Mouse (Mus musculus): ENCODE data around the gene Tarbp2. TPM values are rescaled to one million over a fixed set of nuclear protein-coding genes. Genes with fewer than 3 reads are reported as not detected.

Gene Tarbp2
- polyA plus RNA-seq, 1 experiment: 71.1 TPM

DNA sequence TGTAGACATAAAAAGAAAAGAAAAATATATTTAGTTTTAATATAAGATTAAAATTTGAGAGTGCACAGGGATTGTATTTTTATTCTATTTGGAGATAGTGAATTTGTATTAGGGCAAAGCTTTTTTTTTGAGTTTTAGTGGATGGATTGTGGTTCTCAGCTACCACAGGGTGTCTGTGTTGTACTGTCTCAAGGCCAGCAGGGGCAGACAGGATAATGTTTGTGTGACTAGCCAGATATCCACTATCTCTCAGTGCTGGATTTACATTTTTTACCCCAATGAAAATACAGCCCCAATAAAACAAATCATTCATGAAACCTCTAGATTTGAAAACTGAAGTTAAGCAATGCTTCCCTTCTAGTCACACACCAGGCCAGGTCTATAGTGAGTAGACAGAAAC lies 39.6 kb downstream of the Tarbp2 start:
- peaks cover 40% of the 10 kb centered on the region for H3K36me3 ChIP-seq (ENCODE audit: control insufficient read depth, insufficient read depth, low read length)
- no peaks in the 10 kb centered on the region for H3K27me3 ChIP-seq (ENCODE audit: control insufficient read depth, insufficient read depth, low read length)
- no peak overlapping the region for H3K27ac ChIP-seq (ENCODE audit: insufficient read depth, low read depth, low read length)
- H3K4me3 ChIP-seq (ENCODE audit: low read depth, low read length): no peak overlapping the region
- H3K4me1 ChIP-seq (ENCODE audit: control insufficient read depth, insufficient read depth, insufficient read length, low read length): peaks cover 1% of the 10 kb centered on the region; the same call in 1 of the 2 replicates
- no peak for TF ChIP-seq POLR2A (IDR thresholded peaks at IDR 0.05; ENCODE audit: low read depth, low read length)
- TF ChIP-seq CTCF (IDR thresholded peaks at IDR 0.05; ENCODE audit: extremely low read depth, insufficient read length, insufficient replicate concordance, low read depth, low read length): no peak

DNA sequence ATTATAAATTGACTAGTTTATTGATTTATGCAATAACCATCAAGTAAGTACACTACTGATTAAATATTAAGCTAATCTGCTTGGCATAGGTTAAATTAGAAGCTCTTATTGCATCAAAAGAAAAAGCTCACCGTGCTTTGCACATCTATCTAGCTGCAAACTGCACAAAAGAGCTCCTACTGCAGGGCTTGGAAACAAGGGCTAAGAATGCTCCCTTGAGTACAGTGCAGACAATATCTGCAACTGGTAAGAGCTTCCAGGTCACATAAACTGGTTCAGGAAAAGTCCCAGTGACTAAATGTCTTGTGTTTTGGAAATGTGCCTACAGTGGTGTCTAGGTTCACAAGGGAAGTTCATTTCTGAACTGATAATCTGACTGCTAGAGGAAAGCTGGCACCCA lies 44.5 kb downstream of the Tarbp2 start:
- no peak overlapping the region for H3K4me3 ChIP-seq (ENCODE audit: low read depth, low read length)
- 27% methylated on average over 1 of the region's 1 CpGs for WGBS
- peaks cover 2% of the 10 kb centered on the region; the same call in 1 of the 2 replicates for H3K4me1 ChIP-seq (ENCODE audit: control insufficient read depth, insufficient read depth, insufficient read length, low read length)
- no peak overlapping the region for H3K27ac ChIP-seq (ENCODE audit: insufficient read depth, low read depth, low read length)
- peaks cover 10% of the 10 kb centered on the region for H3K36me3 ChIP-seq (ENCODE audit: control insufficient read depth, insufficient read depth, low read length)
- TF ChIP-seq CTCF (IDR thresholded peaks at IDR 0.05; ENCODE audit: extremely low read depth, insufficient read length, insufficient replicate concordance, low read depth, low read length) (no peak), POLR2A (IDR thresholded peaks at IDR 0.05; ENCODE audit: low read depth, low read length) (no peak)
- no peaks in the 10 kb centered on the region for H3K27me3 ChIP-seq (ENCODE audit: control insufficient read depth, insufficient read depth, low read length)

- TF ChIP-seq POLR2A (IDR thresholded peaks at IDR 0.05; ENCODE audit: low read depth, low read length): no peak
- TF ChIP-seq CTCF (IDR thresholded peaks at IDR 0.05; ENCODE audit: extremely low read depth, insufficient read length, insufficient replicate concordance, low read depth, low read length): no peak
- peaks cover 9% of the 10 kb centered on the region for H3K36me3 ChIP-seq (ENCODE audit: control insufficient read depth, insufficient read depth, low read length)
- H3K4me1 ChIP-seq (ENCODE audit: control insufficient read depth, insufficient read depth, insufficient read length, low read length): peaks cover 2% of the 10 kb centered on the region; the same call in 1 of the 2 replicates
- no peak overlapping the region for H3K27ac ChIP-seq (ENCODE audit: insufficient read depth, low read depth, low read length)
- H3K4me3 ChIP-seq (ENCODE audit: low read depth, low read length): no peak overlapping the region
- no peaks in the 10 kb centered on the region for H3K27me3 ChIP-seq (ENCODE audit: control insufficient read depth, insufficient read depth, low read length)
- 79% methylated on average over 3 of the region's 3 CpGs for WGBS
Observed at GRCm38 (mm10) chr15:102563061-102563460, 45.1 kb downstream of the Tarbp2 start.

GRCm38 (mm10) chr15:102563681-102564080 lies 45.7 kb downstream of the Tarbp2 start:
- WGBS: 94% methylated on average over 5 of the region's 5 CpGs
- Histone ChIP-seq H3K4me3 (ENCODE audit: low read depth, low read length) (no peak overlapping the region), H3K36me3 (ENCODE audit: control insufficient read depth, insufficient read depth, low read length) (peaks cover 7% of the 10 kb centered on the region), H3K4me1 (ENCODE audit: control insufficient read depth, insufficient read depth, insufficient read length, low read length) (peaks cover 2% of the 10 kb centered on the region; the same call in 1 of the 2 replicates), H3K27me3 (ENCODE audit: control insufficient read depth, insufficient read depth, low read length) (no peaks in the 10 kb centered on the region), H3K27ac (ENCODE audit: insufficient read depth, low read depth, low read length) (no peak overlapping the region)
- no peak for TF ChIP-seq POLR2A (IDR thresholded peaks at IDR 0.05; ENCODE audit: low read depth, low read length)
- TF ChIP-seq CTCF (IDR thresholded peaks at IDR 0.05; ENCODE audit: extremely low read depth, insufficient read length, insufficient replicate concordance, low read depth, low read length): no peak

DNA sequence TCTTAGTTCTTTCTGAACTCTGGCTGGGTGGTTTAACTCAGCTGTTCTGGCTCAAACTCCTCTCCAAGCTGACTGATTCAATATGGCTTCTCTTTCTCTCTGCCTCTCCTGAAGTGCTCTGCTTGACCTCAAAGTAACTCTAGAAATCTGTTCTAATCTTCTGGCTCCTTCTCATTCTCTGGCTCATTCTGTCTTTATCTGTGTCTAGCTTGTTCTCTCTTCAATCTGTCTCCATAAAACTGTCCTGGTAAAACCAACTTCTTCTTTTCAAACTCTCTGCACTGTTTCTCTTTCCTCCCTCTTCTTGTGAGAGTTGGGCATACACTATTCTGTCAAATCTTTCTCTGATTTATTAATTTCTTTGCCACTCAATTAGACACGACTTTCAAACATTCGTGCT lies 49.9 kb downstream of the Tarbp2 start:
- 75% methylated on average over 2 of the region's 2 CpGs for WGBS
- Histone ChIP-seq H3K4me1 (ENCODE audit: control insufficient read depth, insufficient read depth, insufficient read length, low read length) (no peaks in the 10 kb centered on the region; the same call in 1 of the 2 replicates), H3K36me3 (ENCODE audit: control insufficient read depth, insufficient read depth, low read length) (no peaks in the 10 kb centered on the region), H3K4me3 (ENCODE audit: low read depth, low read length) (no peak overlapping the region), H3K27me3 (ENCODE audit: control insufficient read depth, insufficient read depth, low read length) (no peaks in the 10 kb centered on the region), H3K27ac (ENCODE audit: insufficient read depth, low read depth, low read length) (no peak overlapping the region)
- TF ChIP-seq POLR2A (IDR thresholded peaks at IDR 0.05; ENCODE audit: low read depth, low read length) (no peak), CTCF (IDR thresholded peaks at IDR 0.05; ENCODE audit: extremely low read depth, insufficient read length, insufficient replicate concordance, low read depth, low read length) (no peak)

GRCm38 (mm10) chr15:102572081-102572480 lies 54.1 kb downstream of the Tarbp2 start:
- Histone ChIP-seq H3K4me1 (ENCODE audit: control insufficient read depth, insufficient read depth, insufficient read length, low read length) (no peaks in the 10 kb centered on the region; the same call in 1 of the 2 replicates), H3K4me3 (ENCODE audit: low read depth, low read length) (no peak overlapping the region), H3K27ac (ENCODE audit: insufficient read depth, low read depth, low read length) (no peak overlapping the region), H3K36me3 (ENCODE audit: control insufficient read depth, insufficient read depth, low read length) (no peaks in the 10 kb centered on the region), H3K27me3 (ENCODE audit: control insufficient read depth, insufficient read depth, low read length) (no peaks in the 10 kb centered on the region)
- WGBS: 45% methylated on average over 3 of the region's 3 CpGs
- TF ChIP-seq POLR2A (IDR thresholded peaks at IDR 0.05; ENCODE audit: low read depth, low read length) (no peak), CTCF (IDR thresholded peaks at IDR 0.05; ENCODE audit: extremely low read depth, insufficient read length, insufficient replicate concordance, low read depth, low read length) (no peak)

Other genes starting within 250 kb of the Tarbp2 start
- gene Gm9918, start 247.6 kb upstream of the Tarbp2 start, polyA plus RNA-seq (2012; rRNA removed): not detected in 2 replicates
- 38.0 and 67.0 TPM in 2 replicates for gene Mfsd5, start 238.7 kb upstream of the Tarbp2 start, polyA plus RNA-seq (2012; rRNA removed)
- gene Espl1, start 221.9 kb upstream of the Tarbp2 start, polyA plus RNA-seq (2012; rRNA removed): 3.6 and 5.8 TPM in 2 replicates
- 41.8 and 47.8 TPM in 2 replicates for gene Pfdn5, start 192.1 kb upstream of the Tarbp2 start, polyA plus RNA-seq (2012; rRNA removed)
- gene Myg1, start 186.5 kb upstream of the Tarbp2 start, polyA plus RNA-seq (2012; rRNA removed): 15.9 and 30.0 TPM in 2 replicates
- 10.2 and 20.3 TPM in 2 replicates for gene Aaas, start 167.4 kb upstream of the Tarbp2 start, polyA plus RNA-seq (2012; rRNA removed)
- not detected in 2 replicates for gene Sp7, start 151.0 kb upstream of the Tarbp2 start, polyA plus RNA-seq (2012; rRNA removed)
- gene Sp1, start 112.0 kb upstream of the Tarbp2 start, polyA plus RNA-seq (2012; rRNA removed): 7.0 and 13.8 TPM in 2 replicates
- 0.18 and 2.7 TPM in 2 replicates for gene Amhr2, start 72.8 kb upstream of the Tarbp2 start, polyA plus RNA-seq (2012; rRNA removed)
- gene Prr13, start 59.2 kb upstream of the Tarbp2 start, polyA plus RNA-seq (2012; rRNA removed): 351 and 585 TPM in 2 replicates
- 215 and 442 TPM in 2 replicates for gene Pcbp2, start 47.7 kb upstream of the Tarbp2 start, polyA plus RNA-seq (2012; rRNA removed)
- not detected in 2 replicates for gene Gm10337, start 14.5 kb upstream of the Tarbp2 start, polyA plus RNA-seq (2012; rRNA removed)
- gene Map3k12, start 1.1 kb upstream of the Tarbp2 start, polyA plus RNA-seq (2012; rRNA removed): 1.4 and 2.1 TPM in 2 replicates
- 2.3 and 2.7 TPM in 2 replicates for gene Npff, start 6.8 kb downstream of the Tarbp2 start, polyA plus RNA-seq (2012; rRNA removed)
- not detected in 2 replicates for gene Gm28047, start 106.9 kb downstream of the Tarbp2 start, polyA plus RNA-seq (2012; rRNA removed)
- 20.4 and 38.6 TPM in 2 replicates for gene Atf7, start 107.3 kb downstream of the Tarbp2 start, polyA plus RNA-seq (2012; rRNA removed)
- 110 and 295 TPM in 2 replicates for gene Atp5g2, start 154.2 kb downstream of the Tarbp2 start, polyA plus RNA-seq (2012; rRNA removed)
- 7.1 and 15.6 TPM in 2 replicates for gene Calcoco1, start 204.0 kb downstream of the Tarbp2 start, polyA plus RNA-seq (2012; rRNA removed)

Data from small intestine, adult 2 months (tissue).